Mouse (Mus musculus) ES-E14 (cell line): Measurements from ENCODE around the gene Fam20b.

ENCODE experiments used
- CHD2 ChIP-seq: IDR thresholded peaks from 2 replicates; pipeline ENCODE4 v1.6.1; 2014; ENCODE audit warnings: mild to moderate bottlenecking, low read depth, low read length, inconsistent platforms
- ZC3H11A ChIP-seq: IDR thresholded peaks from 2 replicates; pipeline ENCODE4 v1.6.1; 2012; ENCODE audit warnings: low read depth, mild to moderate bottlenecking, inconsistent platforms, low read length, borderline replicate concordance

- TF ChIP-seq ZC3H11A = no peak
- TF ChIP-seq CHD2 = no peak
These were observed 46.0 kb downstream of the Fam20b start for GRCm38 (mm10) chr1:156672720-156673475.
